Mouse (Mus musculus): ENCODE data around the gene BC030867. TPM values are rescaled to one million over a fixed set of nuclear protein-coding genes. Genes with fewer than 3 reads are reported as not detected.

The BC030867 gene
- 1 to 10 TPM; 7.2 to 8.2 TPM for total RNA-seq (2023)

DNA sequence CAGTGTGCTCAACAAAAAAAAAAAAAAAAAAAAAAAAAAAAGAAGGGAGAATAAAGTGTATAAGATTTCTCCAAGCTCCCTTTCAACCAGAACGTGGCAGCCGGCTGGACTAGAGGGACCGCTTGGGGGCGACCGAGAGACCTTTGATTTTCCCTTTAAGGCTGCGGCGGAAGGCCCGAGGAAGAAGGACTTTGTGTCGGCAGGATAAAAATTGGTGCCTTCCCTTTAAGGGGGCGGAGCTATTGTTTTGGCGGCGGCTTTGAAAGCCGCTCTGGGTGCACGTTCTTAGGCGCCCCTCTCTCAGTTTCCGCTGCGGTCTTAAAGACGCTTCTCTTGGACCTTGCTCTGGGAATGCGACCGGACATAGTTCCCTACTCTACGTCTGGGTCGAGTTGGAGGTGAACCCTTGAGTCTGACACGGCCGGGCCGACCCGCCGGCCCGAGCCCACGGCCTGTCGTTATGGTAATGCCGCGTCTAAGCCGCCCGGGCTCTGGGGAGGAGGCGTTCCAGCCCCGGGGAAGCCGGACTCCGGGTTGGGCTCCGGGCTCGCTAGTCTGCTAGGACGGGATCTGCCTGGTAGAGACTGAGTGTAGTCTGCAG is at the start of gene BC030867:
Gene BC030867 (plus strand): TSS at position 253 of the 601 bp plus-strand sequence.

DNA sequence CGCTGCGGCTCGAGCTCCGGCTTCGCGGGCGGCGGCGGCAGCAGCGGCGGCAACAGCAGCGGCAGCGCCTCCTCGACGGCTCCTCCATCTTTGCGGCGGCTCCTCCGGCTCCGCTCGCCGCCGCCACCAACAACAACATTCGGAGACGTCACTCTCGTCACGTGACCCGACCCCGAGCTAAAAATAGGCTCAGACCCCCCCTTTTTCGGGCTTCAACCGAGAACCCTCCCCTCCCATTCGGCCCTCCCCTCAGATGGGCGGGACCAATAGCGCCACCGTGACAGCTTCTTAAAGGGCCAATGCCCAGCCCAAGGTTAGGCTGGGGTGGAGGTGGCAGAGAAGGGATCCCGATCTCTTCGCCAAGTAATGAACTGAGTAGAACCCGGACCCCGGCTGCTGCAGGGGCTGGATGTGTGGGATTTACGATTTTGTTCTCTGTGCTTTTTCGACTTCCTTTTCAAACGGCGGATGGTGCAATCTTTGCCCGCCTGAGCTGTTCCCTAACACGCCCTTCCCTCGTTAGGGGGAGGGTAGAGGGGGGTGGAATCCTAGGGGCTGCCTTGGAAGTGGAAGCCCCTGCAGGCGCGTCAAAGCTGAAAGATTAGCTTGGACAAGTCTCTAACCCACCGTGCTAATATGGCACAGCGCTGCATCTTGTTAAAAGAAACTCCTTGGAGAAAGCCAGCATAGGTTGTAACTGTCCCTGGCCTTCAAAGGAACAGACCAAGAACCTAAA is 18.5 kb upstream of the BC030867 start, which contains the start of gene Hdac5:
Gene Hdac5 (minus strand): TSS at position 161 of the 736 bp plus-strand sequence.

DNA sequence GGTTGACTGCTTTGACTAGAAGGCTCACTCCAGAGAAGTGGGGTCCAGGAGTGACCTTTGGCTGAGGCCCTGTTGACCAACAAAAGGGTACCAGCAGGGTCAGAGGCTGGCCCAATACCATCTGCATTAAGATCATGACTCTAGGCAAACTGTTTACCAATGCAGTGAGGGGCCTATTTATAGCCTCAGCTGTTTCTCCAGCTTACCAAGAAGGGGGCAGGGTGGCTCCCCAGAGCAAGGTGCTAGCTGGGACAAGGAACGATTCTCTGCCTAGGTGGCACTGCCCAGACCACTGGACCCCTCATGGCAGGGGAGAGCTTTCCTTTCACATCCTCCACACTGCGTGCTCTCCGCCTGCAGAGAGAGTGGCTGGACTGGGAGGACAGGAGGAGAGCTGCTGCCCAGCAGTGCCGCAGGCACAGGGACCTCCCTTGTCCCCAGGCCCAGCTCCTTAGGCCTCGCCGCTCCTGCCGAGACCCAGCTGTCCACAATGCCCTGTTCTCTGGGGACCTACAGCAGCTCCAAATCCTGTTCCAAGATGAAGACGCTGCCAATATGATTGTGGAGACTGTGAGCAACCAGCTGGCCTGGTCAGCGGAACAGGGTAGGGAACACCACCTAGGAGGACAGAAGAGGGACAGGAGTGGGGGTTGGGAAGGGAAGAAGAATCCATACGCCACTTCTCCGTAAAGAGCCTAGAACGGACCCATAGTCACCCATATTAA is 20.0 kb downstream of the BC030867 start, which contains the start of gene Asb16:
Gene Asb16 (plus strand): TSS at position 224 of the 725 bp plus-strand sequence.

DNA sequence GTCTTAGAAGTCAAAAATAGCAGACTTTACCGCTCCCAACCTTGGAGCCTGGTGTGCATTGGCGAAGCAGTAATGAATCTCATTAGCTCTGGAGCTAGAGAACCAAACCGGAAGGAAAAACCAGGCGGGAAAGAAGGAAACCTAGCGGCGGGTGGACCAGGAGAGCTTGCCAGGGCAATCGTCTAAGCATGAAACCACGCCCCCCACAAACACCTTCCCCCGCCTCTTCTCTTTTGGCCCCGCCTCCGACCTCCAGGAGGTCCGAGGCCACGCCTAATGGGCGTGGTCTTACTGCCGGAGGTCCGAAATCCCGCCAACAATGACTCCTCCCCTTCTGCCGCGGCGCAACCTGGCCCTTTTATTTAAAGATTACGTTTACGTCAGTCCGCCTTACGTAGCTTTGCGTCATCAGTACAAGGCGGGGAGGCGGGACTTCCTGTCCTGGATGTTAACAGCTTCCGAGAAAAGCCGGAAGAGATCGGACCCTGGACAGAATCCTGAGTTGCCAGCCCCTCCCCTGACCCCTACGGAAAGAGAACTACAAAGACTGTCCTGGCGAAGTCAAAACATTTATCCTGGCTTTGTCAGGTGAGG is 35.9 kb downstream of the BC030867 start, which contains the start of gene Tmub2:
Gene Tmub2 (plus strand): TSS at position 431 of the 594 bp plus-strand sequence.

DNA sequence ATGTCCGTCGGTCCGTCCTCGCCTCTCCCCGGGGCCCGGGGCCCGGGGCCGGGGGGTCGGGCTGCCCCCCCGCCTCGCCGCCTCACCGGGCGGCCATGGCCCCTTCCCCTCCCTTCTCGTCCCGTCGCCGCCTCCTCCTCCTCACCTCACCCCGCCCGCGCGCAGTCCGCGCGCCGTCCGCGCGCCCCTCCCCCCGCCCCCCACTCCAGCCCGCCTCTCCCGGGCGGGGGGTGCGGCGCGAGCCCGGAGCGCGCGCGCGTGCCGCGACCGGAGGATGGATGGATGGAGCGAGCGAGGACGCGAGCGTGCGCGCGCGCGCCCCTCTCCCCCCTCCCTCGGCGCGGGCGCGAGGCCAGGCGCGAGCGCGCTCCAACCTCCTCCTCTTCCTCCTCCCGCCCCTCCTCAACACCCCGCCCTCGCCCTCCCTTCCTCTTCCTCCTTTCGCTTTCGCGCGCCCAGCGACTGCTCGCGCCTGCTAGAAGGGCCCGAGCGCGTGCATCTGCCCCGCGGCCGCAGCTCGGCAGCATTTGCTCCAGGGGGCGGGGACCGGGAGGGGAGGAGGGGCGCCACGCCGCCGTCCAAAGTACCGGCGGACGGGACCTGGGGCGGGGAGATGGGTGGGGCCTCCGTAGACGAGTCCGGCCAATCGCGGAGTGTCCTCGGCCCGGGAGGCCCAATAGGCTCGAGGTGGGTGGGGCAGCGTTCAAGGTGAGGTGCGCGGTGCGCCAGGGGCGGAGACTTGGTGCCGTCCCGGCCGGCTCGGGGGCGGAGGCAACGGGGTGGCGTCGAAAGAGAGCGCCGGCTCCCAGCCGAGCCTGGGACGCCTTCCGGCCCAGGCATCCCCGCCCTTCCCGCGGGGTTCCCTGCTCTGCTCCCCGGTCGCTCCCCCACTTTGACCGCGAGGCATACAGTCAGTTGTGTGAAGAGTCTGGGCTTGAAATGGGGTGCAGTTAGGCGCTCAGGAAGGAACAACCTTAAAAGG is 48.1 kb downstream of the BC030867 start, which contains the start of gene Atxn7l3:
Gene Atxn7l3 (minus strand): TSS at position 141 of the 982 bp plus-strand sequence.

Other genes with a start within 250 kb of the BC030867 start
- gene Mpp3, start 220.4 kb upstream of the BC030867 start, total RNA-seq (2023), result under 1 TPM in 1 of 2 experiments, not detected in 1; 0.22 TPM
- gene Cd300lg, start 207.4 kb upstream of the BC030867 start, total RNA-seq (2023), result 10 to 100 TPM; 16.6 to 25.3 TPM
- gene Mpp2, start 160.4 kb upstream of the BC030867 start, total RNA-seq (2023), result 1 to 10 TPM in 1 of 2 experiments, under 1 TPM in 1; 0.29 to 1.9 TPM
- not detected for gene Ppy, start 147.6 kb upstream of the BC030867 start, total RNA-seq (2023)
- gene Pyy, start 141.1 kb upstream of the BC030867 start, total RNA-seq (2023), result not detected
- under 1 TPM; 0.18 to 0.20 TPM for gene Nags, start 103.4 kb upstream of the BC030867 start, total RNA-seq (2023)
- 10 to 100 TPM in 1 of 2 experiments, 1 to 10 TPM in 1; 7.4 to 12.2 TPM for gene Tmem101, start 92.5 kb upstream of the BC030867 start, total RNA-seq (2023)
- 10 to 100 TPM; 33.8 to 37.9 TPM for gene Lsm12, start 63.6 kb upstream of the BC030867 start, total RNA-seq (2023)
- 10 to 100 TPM; 16.8 to 25.2 TPM for gene G6pc3, start 59.3 kb upstream of the BC030867 start, total RNA-seq (2023)
- 100 to 1,000 TPM; 112 to 127 TPM for gene Hdac5, start 18.7 kb upstream of the BC030867 start, total RNA-seq (2023)
- not detected for gene Asb16, start 19.9 kb downstream of the BC030867 start, total RNA-seq (2023)
- 10 to 100 TPM; 46.1 to 54.7 TPM for gene Tmub2, start 36.0 kb downstream of the BC030867 start, total RNA-seq (2023)
- 10 to 100 TPM; 67.1 to 69.7 TPM for gene Atxn7l3, start 47.7 kb downstream of the BC030867 start, total RNA-seq (2023)
- gene Ubtf, start 70.9 kb downstream of the BC030867 start, total RNA-seq (2023), result 10 to 100 TPM; 80.3 to 84.1 TPM
- gene Slc4a1, start 117.3 kb downstream of the BC030867 start, total RNA-seq (2023), result 10 to 100 TPM; 28.8 to 68.2 TPM
- under 1 TPM in 1 of 2 experiments, not detected in 1; 0.40 TPM for gene Rundc3a, start 144.5 kb downstream of the BC030867 start, total RNA-seq (2023)
- 10 to 100 TPM; 45.4 to 56.9 TPM for gene Slc25a39, start 159.1 kb downstream of the BC030867 start, total RNA-seq (2023)
- 100 to 1,000 TPM; 308 to 361 TPM for gene Grn, start 181.4 kb downstream of the BC030867 start, total RNA-seq (2023)
- under 1 TPM in 1 of 2 experiments, not detected in 1; 0.38 TPM for gene Fam171a2, start 198.8 kb downstream of the BC030867 start, total RNA-seq (2023)
- gene Itga2b, start 221.2 kb downstream of the BC030867 start, total RNA-seq (2023), result 10 to 100 TPM; 11.8 to 19.6 TPM